Mouse (Mus musculus): ENCODE measurements around the gene Tac2.

Gene Tac2

GRCm38 (mm10) chr10:127725136-127725535 lies 858 bp downstream of the Tac2 start:
- no peak for DNase-seq (ENCODE audit: low spot score)

GRCm38 (mm10) chr10:127728437-127728836 lies 4.2 kb downstream of the Tac2 start:
- DNase-seq (ENCODE audit: low spot score): no peak

- no peak for DNase-seq (ENCODE audit: low spot score)
These were observed 6.1 kb downstream of the Tac2 start for GRCm38 (mm10) chr10:127730285-127730932.

DNA sequence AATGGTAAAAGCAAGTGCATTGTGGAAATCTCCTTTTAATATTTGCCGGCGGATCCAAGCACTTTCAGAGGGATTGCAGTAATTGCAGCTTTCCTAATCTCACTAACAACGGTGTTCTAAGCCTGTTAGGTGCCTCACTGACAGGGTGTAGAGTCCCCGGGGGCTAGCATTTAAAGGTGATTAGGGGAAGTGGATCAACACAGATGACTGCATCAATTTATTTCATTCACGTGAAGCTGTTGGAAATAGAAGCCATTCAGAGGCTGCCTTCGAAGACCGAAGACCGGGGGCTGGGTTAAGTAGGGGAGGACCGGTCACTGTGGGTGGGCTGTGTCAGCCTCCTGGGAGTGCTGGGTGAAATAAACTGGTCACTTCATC lies 6.6 kb downstream of the Tac2 start:
- DNase-seq (ENCODE audit: low spot score): no peak

GRCm38 (mm10) chr10:127731397-127731796 lies 7.1 kb downstream of the Tac2 start:
- no peak for DNase-seq (ENCODE audit: low spot score)

- DNase-seq (ENCODE audit: low spot score): no peak
These were observed 10.2 kb downstream of the Tac2 start for GRCm38 (mm10) chr10:127734434-127734833.

- DNase-seq (ENCODE audit: low spot score): no peak
These were observed 12.0 kb downstream of the Tac2 start for GRCm38 (mm10) chr10:127736266-127736665.

DNA sequence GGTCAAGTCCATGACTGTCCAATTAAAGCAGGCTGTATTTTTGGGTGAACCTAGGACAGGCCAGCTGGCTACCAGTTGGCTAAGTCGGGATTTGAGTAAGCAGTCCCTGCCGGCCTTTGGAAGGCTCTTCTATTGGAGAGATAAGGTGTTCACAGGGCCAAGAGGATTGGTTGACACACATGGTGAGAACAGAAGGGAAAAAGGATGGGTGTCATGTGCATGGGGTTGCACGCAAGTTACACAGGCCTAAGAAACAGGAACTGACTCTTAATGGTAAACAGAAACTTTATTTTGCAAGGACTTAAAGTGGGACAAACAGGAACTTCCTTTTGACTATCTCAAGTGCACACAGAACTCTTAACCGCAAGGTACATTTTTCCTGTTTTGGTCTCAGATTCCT lies 12.6 kb downstream of the Tac2 start:
- DNase-seq (ENCODE audit: low spot score): no peak

- no peak for DNase-seq (ENCODE audit: low spot score)
These were observed 13.3 kb downstream of the Tac2 start for GRCm38 (mm10) chr10:127737552-127737951.

GRCm38 (mm10) chr10:127738151-127738882 lies 14.0 kb downstream of the Tac2 start:
- no peak for DNase-seq (ENCODE audit: low spot score)

GRCm38 (mm10) chr10:127739083-127739660 lies 14.9 kb downstream of the Tac2 start, which contains the start of gene Zbtb39:
TSS of gene Zbtb39 (plus strand) at chr10:127739538.
- peak; percentile 74 for DNase-seq (ENCODE audit: low spot score)

- DNase-seq (ENCODE audit: low spot score): peak; percentile 19
These were observed 15.4 kb downstream of the Tac2 start for GRCm38 (mm10) chr10:127739661-127740161.

GRCm38 (mm10) chr10:127744661-127745060 lies 20.4 kb downstream of the Tac2 start:
- no peak for DNase-seq (ENCODE audit: low spot score)

GRCm38 (mm10) chr10:127745886-127746285 lies 21.6 kb downstream of the Tac2 start:
- DNase-seq (ENCODE audit: low spot score): no peak

- no peak for DNase-seq (ENCODE audit: low spot score)
These were observed 23.0 kb downstream of the Tac2 start for GRCm38 (mm10) chr10:127747254-127747653.

DNA sequence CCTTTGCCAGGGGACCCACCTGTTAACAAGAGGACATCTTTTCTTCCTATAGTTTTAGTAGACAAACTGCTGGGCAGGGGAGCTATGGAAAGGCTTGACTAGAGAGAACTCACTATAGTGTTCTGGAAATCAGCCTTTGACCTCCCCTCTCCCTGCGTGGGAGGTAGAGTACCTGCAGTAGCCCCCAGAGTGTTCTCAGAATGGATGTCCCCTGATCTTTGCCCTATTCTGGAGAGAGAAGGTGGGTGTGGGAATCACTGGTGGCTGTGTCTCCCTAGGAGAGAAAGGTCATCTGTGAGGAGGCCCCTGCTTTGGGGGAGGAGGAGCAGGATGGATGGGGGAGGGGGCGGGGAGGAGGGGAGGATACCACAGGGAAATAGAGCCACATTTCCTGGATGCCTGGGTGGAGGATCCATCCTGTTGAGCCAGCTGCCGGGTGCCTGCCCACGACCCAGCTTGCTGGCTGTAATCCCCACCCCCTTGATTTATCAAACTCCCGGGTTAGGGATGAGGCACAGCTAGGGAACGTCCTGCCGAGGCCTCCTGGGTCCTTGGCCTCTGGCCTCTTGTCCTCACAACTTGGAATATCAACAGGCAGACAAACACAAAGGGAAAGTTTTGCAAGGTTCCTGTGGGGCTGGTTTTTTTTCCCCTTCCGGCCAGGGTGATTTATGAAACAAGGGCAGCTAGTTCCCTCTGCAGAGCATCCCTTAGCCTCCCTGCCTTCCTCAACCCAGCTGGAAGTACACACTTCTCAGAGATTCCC lies 24.8 kb downstream of the Tac2 start:
- no peak for DNase-seq (ENCODE audit: low spot score)

- no peak for DNase-seq (ENCODE audit: low spot score)
These were observed 26.0 kb downstream of the Tac2 start for GRCm38 (mm10) chr10:127750136-127750777.

GRCm38 (mm10) chr10:127751548-127751947 lies 27.3 kb downstream of the Tac2 start, which contains the start of gene Gpr182:
TSS of gene Gpr182 (minus strand) at chr10:127751732.
- no peak for DNase-seq (ENCODE audit: low spot score)

DNA sequence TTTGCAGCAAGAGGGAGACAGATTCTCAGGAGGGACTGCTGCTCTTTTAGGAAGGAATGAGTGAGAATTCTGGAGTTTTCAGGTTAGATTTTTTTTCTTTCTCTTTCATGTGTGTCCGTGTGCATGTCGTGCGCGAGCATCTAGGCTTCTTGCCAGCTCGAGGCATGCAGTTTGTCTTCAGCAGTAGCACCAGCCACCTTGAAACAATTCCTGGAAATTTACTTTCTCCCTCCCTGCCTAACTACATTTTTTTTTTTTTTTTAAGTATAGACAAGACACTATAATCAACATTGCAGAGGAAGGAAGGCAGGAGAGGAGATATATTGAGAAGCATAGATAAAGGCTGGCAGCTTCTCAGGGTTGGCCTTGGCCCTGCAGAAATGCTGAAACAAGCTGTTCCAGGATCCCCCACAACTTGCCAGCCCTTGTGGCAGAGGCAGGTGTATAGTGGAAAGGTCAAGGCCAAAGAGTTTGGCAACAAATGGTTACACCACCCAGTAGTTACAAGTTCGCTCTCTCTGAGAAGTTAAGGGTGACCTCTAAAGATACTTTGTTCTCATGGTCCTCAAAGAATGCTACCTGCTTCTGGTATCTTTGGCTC lies 30.4 kb downstream of the Tac2 start:
- no peak for DNase-seq (ENCODE audit: low spot score)

GRCm38 (mm10) chr10:127755246-127755645 lies 31.0 kb downstream of the Tac2 start:
- no peak for DNase-seq (ENCODE audit: low spot score)

- no peak for DNase-seq (ENCODE audit: low spot score)
These were observed 31.6 kb downstream of the Tac2 start for GRCm38 (mm10) chr10:127755770-127756468.
